Mouse (Mus musculus) kidney, postnatal 36 days (tissue): Measurements from ENCODE around the gene Atad3a.
"Not testable (repeated sequence)": the region's sequence is repeated elsewhere in the genome, so short reads cannot be mapped to it uniquely, and the experiment has no call there.

Source experiments
- DNase-seq, 2 experiments: peaks; one replicate each; pipeline ENCODE4 v3.0.0; 2021 to 2022; ENCODE audit warnings: mixed read lengths in 2 of 2

Atad3a gene

GRCm38 (mm10) chr4:155760613-155761355 is at the start of gene Atad3a:
TSS of gene Atad3a (minus strand) at chr4:155761093.
- DNase-seq: peak; percentile 97

- DNase-seq: peak in 1 of 2 experiments; percentile 38
Measured at GRCm38 (mm10) chr4:155807841-155808240, 46.9 kb upstream of the Atad3a start.

GRCm38 (mm10) chr4:155803340-155804041 is 42.6 kb upstream of the Atad3a start:
- DNase-seq: peak; percentile 96 to 98

- peak in 1 of 2 experiments; percentile 26 for DNase-seq
Measured at GRCm38 (mm10) chr4:155802741-155803339, 41.9 kb upstream of the Atad3a start, which contains the start of gene Mrpl20. TSS of gene Mrpl20 (plus strand) at chr4:155802878.

GRCm38 (mm10) chr4:155802075-155802474 is 41.2 kb upstream of the Atad3a start:
- no peak for DNase-seq

- no peak for DNase-seq
Measured at GRCm38 (mm10) chr4:155793730-155794129, 32.8 kb upstream of the Atad3a start.

GRCm38 (mm10) chr4:155791240-155791933 is 30.5 kb upstream of the Atad3a start:
- peak in 1 of 2 experiments; percentile 60 for DNase-seq

- peak; percentile 72 to 73 for DNase-seq
Measured at GRCm38 (mm10) chr4:155790650-155791161, 29.8 kb upstream of the Atad3a start.

GRCm38 (mm10) chr4:155790021-155790489 is 29.2 kb upstream of the Atad3a start, which contains the start of gene Ankrd65:
TSS of gene Ankrd65 (plus strand) at chr4:155790439.
- no peak for DNase-seq

GRCm38 (mm10) chr4:155788833-155789232 is 27.9 kb upstream of the Atad3a start:
- DNase-seq: not testable (repeated sequence)

- DNase-seq: no peak
Measured at GRCm38 (mm10) chr4:155788300-155788699, 27.4 kb upstream of the Atad3a start.

- DNase-seq: no peak
Measured at GRCm38 (mm10) chr4:155785819-155786218, 24.9 kb upstream of the Atad3a start, which contains the start of gene Tmem88b. TSS of gene Tmem88b (minus strand) at chr4:155785874.

GRCm38 (mm10) chr4:155785246-155785645 is 24.4 kb upstream of the Atad3a start:
- DNase-seq: no peak

- peak; percentile 84 to 88 for DNase-seq
Measured at GRCm38 (mm10) chr4:155784081-155784701, 23.3 kb upstream of the Atad3a start.

GRCm38 (mm10) chr4:155783486-155784080 is 22.7 kb upstream of the Atad3a start:
- DNase-seq: peak in 1 of 2 experiments; percentile 72

GRCm38 (mm10) chr4:155780895-155781294 is 20.0 kb upstream of the Atad3a start:
- peak; percentile 81 to 83 for DNase-seq

GRCm38 (mm10) chr4:155779498-155779897 is 18.6 kb upstream of the Atad3a start:
- no peak for DNase-seq

GRCm38 (mm10) chr4:155777816-155778215 is 16.9 kb upstream of the Atad3a start:
- no peak for DNase-seq

- peak; percentile 36 to 39 for DNase-seq
Measured at GRCm38 (mm10) chr4:155776704-155777335, 15.9 kb upstream of the Atad3a start.

- DNase-seq: peak; percentile 56 to 77
Measured at GRCm38 (mm10) chr4:155775855-155776254, 15.0 kb upstream of the Atad3a start.
